Mouse (Mus musculus) brain, embryonic 14.5 days (tissue): Measurements from ENCODE around the gene Arhgef33.

Experiments used
- CTCF ChIP-seq: fragments of 200-500 bp; IDR thresholded peaks from 2 replicates; pipeline ENCODE4 v1.5.1; 2012; ENCODE audit warnings: inconsistent platforms, mild to moderate bottlenecking, moderate library complexity, borderline replicate concordance; ENCODE audit not compliant: insufficient read depth, insufficient read length; ENCODE audit errors: extremely low read depth
- POLR2A ChIP-seq: fragments of 200-500 bp; IDR thresholded peaks from 2 replicates; pipeline ENCODE4 v1.6.1; 2012; ENCODE audit warnings: mild to moderate bottlenecking, inconsistent platforms, borderline replicate concordance; ENCODE audit not compliant: poor library complexity, insufficient read depth, insufficient read length, severe bottlenecking; ENCODE audit errors: extremely low read depth

DNA sequence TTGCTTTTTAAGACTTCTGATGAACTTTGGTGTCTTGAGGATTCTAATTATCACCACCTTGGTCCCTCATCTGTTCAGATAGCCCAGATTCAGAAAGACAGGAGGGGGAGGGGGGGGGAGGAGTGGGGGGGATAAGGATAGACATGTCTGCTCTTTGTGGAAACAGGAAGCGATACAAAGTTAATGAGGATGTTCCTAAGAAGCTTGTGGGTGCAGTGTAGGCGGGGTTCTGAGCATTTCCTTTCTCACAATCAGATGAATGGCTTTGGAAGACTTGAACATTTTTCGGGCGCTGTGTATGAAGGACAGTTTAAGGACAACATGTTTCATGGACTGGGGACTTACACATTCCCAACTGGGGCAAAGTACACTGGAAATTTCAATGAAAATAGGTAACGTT is 11.9 kb upstream of the Arhgef33 start:
- no peak for TF ChIP-seq POLR2A
- no peak for TF ChIP-seq CTCF
